Comparison of ENCODE assay signal across 9 mouse cellular contexts in genomic region chr9:46302142-46302541, GRCm38 (mm10). TPM values are rescaled to one million over a fixed set of nuclear protein-coding genes. Genes with fewer than 3 reads are reported as not detected.
DNase-seq lines count a peak whose midpoint lies in the region; ATAC-seq and TF ChIP-seq lines count a peak whose summit lies in the region.
"Had no signal": no experiment of that assay in that cellular context is flagged by ENCODE, and none has a peak within 500 bp of the region (broad histone marks: within the 10 kb centered on the region; RNA-seq: fewer than 3 reads in every experiment).

No protein-coding gene starts in this region.

- intact Hi-C loops in left cerebral cortex, postnatal 10 days (cut with DNase I): no loop called here

- in situ Hi-C loops in ES-E14 (cut with MboI; ENCODE audit: low sequenced_read_pairs in 2 of 2, unreplicated experiment in 2 of 2): no loop called here

- WGBS in kidney, embryonic 15.5 days: 4% methylated on average over 2 of the region's 2 CpGs
- WGBS in midbrain, postnatal 0 days: 7% methylated on average over 2 of the region's 2 CpGs

- ATAC-seq in kidney, embryonic 15.5 days (replicated peaks; ENCODE audit: low FRiP score): no peak
- ATAC-seq in midbrain, postnatal 0 days (ENCODE audit: low FRiP score): no peak

- H3K9me3 ChIP-seq in kidney, embryonic 15.5 days (replicated peaks): no peaks in the 10 kb centered on the region
- no peaks in the 10 kb centered on the region for H3K9me3 ChIP-seq in ES-E14 (ENCODE audit: control insufficient read depth, insufficient read depth, low read depth, low read length)
- H3K9me3 ChIP-seq in midbrain, postnatal 0 days (ENCODE audit: low read length): no peaks in the 10 kb centered on the region
- H3K9me3 ChIP-seq: embryonic facial prominence, embryonic 15.5 days had no signal

- H3K4me2 ChIP-seq in kidney, embryonic 15.5 days: no peak overlapping the region
- no peak overlapping the region for H3K4me2 ChIP-seq in midbrain, postnatal 0 days (ENCODE audit: low read depth, low read length, poor library complexity, severe bottlenecking)
- H3K4me2 ChIP-seq: embryonic facial prominence, embryonic 15.5 days had no signal

- DNase-seq in kidney, adult 18-20 months: peak; percentile 43
- DNase-seq in ES-E14 (ENCODE audit: low read depth, low spot score): peak; percentile 47
- DNase-seq in cerebellum, adult 8-10 months: peak; percentile 53
- DNase-seq in frontal cortex, postnatal 25 days (ENCODE audit: low spot score in 2 of 2): peak; percentile 29 to 47
- peak; percentile 50 to 59 for DNase-seq in left cerebral cortex, postnatal 10 days (ENCODE audit: extremely low spot score in 1 of 2, low spot score in 2 of 2)
- peak; percentile 77 for DNase-seq in midbrain, postnatal 0 days (ENCODE audit: low spot score)
- peak; percentile 58 for DNase-seq in thymus, postnatal 0 days (ENCODE audit: low spot score)

- H3K36me3 ChIP-seq in kidney, embryonic 15.5 days: peaks cover 29% of the 10 kb centered on the region
- peaks cover 4% of the 10 kb centered on the region for H3K36me3 ChIP-seq in ES-E14 (ENCODE audit: control insufficient read depth, insufficient read depth, low read length, poor library complexity, severe bottlenecking)
- peaks cover 18% of the 10 kb centered on the region for H3K36me3 ChIP-seq in midbrain, postnatal 0 days (ENCODE audit: insufficient read depth, low read length)

- no peak overlapping the region for H3K27ac ChIP-seq in kidney, embryonic 15.5 days
- H3K27ac ChIP-seq in ES-E14 (ENCODE audit: insufficient read depth, low read depth, low read length, poor library complexity, severe bottlenecking): no peak overlapping the region
- H3K27ac ChIP-seq in midbrain, postnatal 0 days (ENCODE audit: low read depth, low read length): no peak overlapping the region
- H3K27ac ChIP-seq: embryonic facial prominence, embryonic 15.5 days had no signal

- H3K27me3 ChIP-seq in kidney, embryonic 15.5 days: no peaks in the 10 kb centered on the region
- no peaks in the 10 kb centered on the region for H3K27me3 ChIP-seq in midbrain, postnatal 0 days (ENCODE audit: insufficient read depth, low read length)
- H3K27me3 ChIP-seq: embryonic facial prominence, embryonic 15.5 days had no signal

- TF ChIP-seq CTCF in midbrain, postnatal 0 days (IDR thresholded peaks at IDR 0.05): peak; percentile 95

- H3K4me3 ChIP-seq in kidney, embryonic 15.5 days (replicated peaks): no peak overlapping the region
- no peak overlapping the region for H3K4me3 ChIP-seq in ES-E14 (ENCODE audit: insufficient read depth in 1 of 2, low read depth in 1 of 2, low read length in 2 of 2, poor library complexity in 1 of 2, severe bottlenecking in 1 of 2)
- H3K4me3 ChIP-seq in midbrain, postnatal 0 days (ENCODE audit: low read depth, low read length): no peak overlapping the region
- H3K4me3 ChIP-seq: embryonic facial prominence, embryonic 15.5 days had no signal

- no peak overlapping the region for H3K9ac ChIP-seq in kidney, embryonic 15.5 days
- H3K9ac ChIP-seq in ES-E14 (ENCODE audit: insufficient read depth, low read depth, low read length, poor library complexity, severe bottlenecking): no peak overlapping the region
- no peak overlapping the region for H3K9ac ChIP-seq in midbrain, postnatal 0 days (replicated peaks; ENCODE audit: low read length, poor library complexity, severe bottlenecking)
- H3K9ac ChIP-seq: embryonic facial prominence, embryonic 15.5 days had no signal

- no peaks in the 10 kb centered on the region for H3K4me1 ChIP-seq in kidney, embryonic 15.5 days
- H3K4me1 ChIP-seq in ES-E14 (ENCODE audit: control insufficient read depth in 2 of 2, insufficient read depth in 2 of 2, low read length in 2 of 2, poor library complexity in 1 of 2): peaks cover 0 to 3% of the 10 kb centered on the region in 2 experiments; a peak in 1 of 4 replicates
- no peaks in the 10 kb centered on the region for H3K4me1 ChIP-seq in midbrain, postnatal 0 days (ENCODE audit: insufficient read depth, low read length)
- H3K4me1 ChIP-seq: embryonic facial prominence, embryonic 15.5 days had no signal

TF ChIP-seq in ES-E14, 5 proteins besides CTCF, POLR2A, EP300 and RAD21:
- peak; percentile 37; the same call in 1 of the 2 replicates for TF ChIP-seq ZNF384 (IDR thresholded peaks at IDR 0.05; ENCODE audit: low read depth, low read length)
- no peak for TF ChIP-seq ZC3H11A (IDR thresholded peaks at IDR 0.05; ENCODE audit: borderline replicate concordance, low read depth, low read length)
TF ChIP-seq in ES-E14: peak in this region for 1.

RNA-seq across cellular contexts. Expression of gene 4931429L15Rik, which starts 17.6 kb away (rescaled TPM):
- polyA plus RNA-seq in kidney, embryonic 15.5 days (2015; fragmentation: Nextera tagmentation; extraction: Ambion mirVana): not detected in 2 replicates
- total RNA-seq in ES-E14 (2012; rRNA removed): not detected in 2 replicates
- total RNA-seq in left cerebral cortex, postnatal 10 days (2021): not detected
- total RNA-seq in midbrain, postnatal 0 days (2014; rRNA removed): not detected in 2 replicates
- polyA plus RNA-seq in midbrain, postnatal 0 days (2015; fragmentation: Nextera tagmentation; extraction: Ambion mirVana): not detected in 2 replicates
- polyA plus RNA-seq in thymus, postnatal 0 days (2015; fragmentation: Nextera tagmentation; extraction: Ambion mirVana): not detected in 2 replicates
- polyA plus RNA-seq: embryonic facial prominence, embryonic 15.5 days had no signal

RNA-seq across cellular contexts. Expression of gene Bud13, which starts 19.3 kb away (rescaled TPM):
- 25.9 and 26.7 TPM in 2 replicates for polyA plus RNA-seq in kidney, embryonic 15.5 days (2015; fragmentation: Nextera tagmentation; extraction: Ambion mirVana)
- 14.3 and 21.6 TPM in 2 replicates for total RNA-seq in ES-E14 (2012; rRNA removed)
- 10 to 100 TPM in 1 of 2 experiments, 1 to 10 TPM in 1; 9.6 to 10.4 TPM for total RNA-seq in left cerebral cortex, postnatal 10 days (2021)
- 15.0 and 15.7 TPM in 2 replicates for total RNA-seq in midbrain, postnatal 0 days (2014; rRNA removed)
- 11.8 and 12.3 TPM in 2 replicates for polyA plus RNA-seq in midbrain, postnatal 0 days (2015; fragmentation: Nextera tagmentation; extraction: Ambion mirVana)
- 19.5 and 19.6 TPM in 2 replicates for polyA plus RNA-seq in thymus, postnatal 0 days (2015; fragmentation: Nextera tagmentation; extraction: Ambion mirVana)

RNA-seq across cellular contexts. Expression of gene Zpr1, which starts 29.3 kb away (rescaled TPM):
- polyA plus RNA-seq in kidney, embryonic 15.5 days (2015; fragmentation: Nextera tagmentation; extraction: Ambion mirVana): 58.9 and 61.0 TPM in 2 replicates
- total RNA-seq in ES-E14 (2012; rRNA removed): 56.0 and 58.9 TPM in 2 replicates
- total RNA-seq in left cerebral cortex, postnatal 10 days (2021): 10 to 100 TPM; 38.9 to 41.3 TPM
- 33.7 and 46.1 TPM in 2 replicates for total RNA-seq in midbrain, postnatal 0 days (2014; rRNA removed)
- 46.3 and 46.8 TPM in 2 replicates for polyA plus RNA-seq in midbrain, postnatal 0 days (2015; fragmentation: Nextera tagmentation; extraction: Ambion mirVana)
- polyA plus RNA-seq in thymus, postnatal 0 days (2015; fragmentation: Nextera tagmentation; extraction: Ambion mirVana): 54.9 and 58.3 TPM in 2 replicates

RNA-seq across cellular contexts. Expression of gene Apoa5, which starts 33.7 kb away (rescaled TPM):
- polyA plus RNA-seq in kidney, embryonic 15.5 days (2015; fragmentation: Nextera tagmentation; extraction: Ambion mirVana): not detected in 2 replicates
- 0.09 and 0.42 TPM in 2 replicates for total RNA-seq in ES-E14 (2012; rRNA removed)
- total RNA-seq in left cerebral cortex, postnatal 10 days (2021): not detected
- not detected in 2 replicates for total RNA-seq in midbrain, postnatal 0 days (2014; rRNA removed)
- not detected in 2 replicates for polyA plus RNA-seq in midbrain, postnatal 0 days (2015; fragmentation: Nextera tagmentation; extraction: Ambion mirVana)
- polyA plus RNA-seq in thymus, postnatal 0 days (2015; fragmentation: Nextera tagmentation; extraction: Ambion mirVana): 0.18 and 0.30 TPM in 2 replicates
- polyA plus RNA-seq: embryonic facial prominence, embryonic 15.5 days had no signal
